Mouse (Mus musculus): Measurements from ENCODE around the gene Gtf3c1.

DNA sequence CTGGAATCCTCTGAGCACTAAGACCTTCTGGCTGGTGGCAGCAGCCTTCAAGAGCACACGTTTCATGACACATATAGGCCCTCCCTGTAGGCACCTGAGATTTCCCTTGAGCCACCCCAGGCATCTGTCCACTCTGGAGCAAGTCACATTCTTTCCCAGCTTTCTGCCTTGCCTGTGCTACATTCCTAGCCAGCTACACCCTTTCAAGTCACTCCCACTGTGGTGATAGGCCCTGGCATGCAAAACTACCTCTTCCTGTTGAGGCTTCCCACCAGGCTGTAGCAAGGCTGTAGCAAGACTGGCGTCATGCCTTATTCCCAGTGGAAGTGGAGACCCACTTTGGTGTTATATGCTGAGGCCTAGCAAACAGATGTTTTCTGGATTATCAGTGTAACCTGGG is 9.1 kb upstream of the Gtf3c1 start:
- TF ChIP-seq EP300 (IDR thresholded peaks at IDR 0.05; ENCODE audit: low read depth) (no peak), CTCF (IDR thresholded peaks at IDR 0.05; ENCODE audit: low read depth) (no peak)

Measured in heart, postnatal 0 days (tissue).